Mouse (Mus musculus): ENCODE results near the gene Tspan18. TPM values are rescaled to one million over a fixed set of nuclear protein-coding genes. Genes with fewer than 3 reads are reported as not detected.

The Tspan18 gene
- polyA plus RNA-seq, 1 experiment from 2014 or later = 30.3 TPM

- no peak overlapping the region for H3K9ac ChIP-seq (replicated peaks; ENCODE audit: low read depth, low read length)
- 16% methylated on average over 10 of the region's 10 CpGs for WGBS
- no peaks in the 10 kb centered on the region for H3K9me3 ChIP-seq (ENCODE audit: control insufficient read depth, low read depth, low read length)
- no peak overlapping the region for H3K27ac ChIP-seq (ENCODE audit: low read length)
- H3K4me2 ChIP-seq (replicated peaks; ENCODE audit: low read depth, low read length) = no peak overlapping the region
- no peaks in the 10 kb centered on the region for H3K36me3 ChIP-seq (ENCODE audit: control insufficient read depth, insufficient read depth, low read length)
- H3K27me3 ChIP-seq (ENCODE audit: control insufficient read depth, insufficient read depth, low read length) = no peaks in the 10 kb centered on the region
- ATAC-seq (ENCODE audit: insufficient number of reproducible peaks, insufficient read depth, low FRiP score, low read depth) = 0 out of 2 replicates have a peak, but pooled peaks have one; percentile 11
- no peak overlapping the region for H3K4me3 ChIP-seq (ENCODE audit: low read depth, low read length)
- H3K4me1 ChIP-seq (ENCODE audit: control insufficient read depth, insufficient read depth, low read length) = no peaks in the 10 kb centered on the region
Observed at GRCm38 (mm10) chr2:93203682-93204081, 130.6 kb downstream of the Tspan18 start.

DNA sequence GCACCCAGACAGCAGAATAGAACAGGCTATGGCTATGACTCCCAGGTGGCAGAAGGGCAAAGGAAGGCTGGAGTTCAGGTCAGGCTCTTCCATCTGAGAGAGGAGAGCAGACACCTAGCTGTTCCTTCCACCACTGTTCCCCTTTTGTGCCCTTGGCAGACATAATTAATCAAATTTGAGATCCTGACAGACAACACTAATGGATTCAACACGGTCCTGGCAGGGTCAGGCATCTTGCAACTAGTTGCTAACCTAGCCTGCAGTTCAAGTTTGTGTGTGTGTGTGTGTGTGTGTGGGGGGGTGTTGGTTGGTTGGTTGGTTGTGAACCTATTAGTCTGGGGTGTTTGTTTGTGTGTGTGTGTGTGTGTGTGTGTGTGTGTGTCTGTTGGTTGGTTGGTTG lies 131.5 kb downstream of the Tspan18 start:
- Histone ChIP-seq H3K36me3 (ENCODE audit: control insufficient read depth, insufficient read depth, low read length) (no peaks in the 10 kb centered on the region), H3K9ac (replicated peaks; ENCODE audit: low read depth, low read length) (no peak overlapping the region), H3K4me1 (ENCODE audit: control insufficient read depth, insufficient read depth, low read length) (no peaks in the 10 kb centered on the region), H3K4me3 (ENCODE audit: low read depth, low read length) (no peak overlapping the region), H3K27ac (ENCODE audit: low read length) (no peak overlapping the region), H3K4me2 (replicated peaks; ENCODE audit: low read depth, low read length) (no peak overlapping the region), H3K9me3 (ENCODE audit: control insufficient read depth, low read depth, low read length) (no peaks in the 10 kb centered on the region), H3K27me3 (ENCODE audit: control insufficient read depth, insufficient read depth, low read length) (no peaks in the 10 kb centered on the region)
- 13% methylated on average over 1 of the region's 1 CpGs for WGBS
- no peak for ATAC-seq (ENCODE audit: insufficient number of reproducible peaks, insufficient read depth, low FRiP score, low read depth)

DNA sequence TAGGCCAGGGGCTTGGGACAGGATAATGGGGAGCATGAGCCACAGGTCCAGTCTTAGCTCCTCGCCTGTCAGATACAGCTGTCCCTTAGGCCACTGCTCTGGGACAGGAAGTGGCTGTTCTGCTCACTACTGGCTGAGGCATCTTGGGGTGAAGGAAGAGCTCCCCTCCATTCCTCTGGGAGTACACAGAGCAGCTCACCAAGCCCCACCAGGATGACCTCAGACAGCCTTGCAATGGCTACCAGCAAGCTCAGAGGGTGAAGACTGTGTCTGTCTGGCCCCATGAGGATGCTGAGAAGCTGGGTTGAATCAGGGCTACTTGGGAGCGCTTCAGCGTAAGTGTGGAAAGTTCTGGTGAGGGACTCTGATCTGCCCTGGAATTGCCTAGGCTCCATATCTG lies 132.3 kb downstream of the Tspan18 start:
- H3K4me1 ChIP-seq (ENCODE audit: control insufficient read depth, insufficient read depth, low read length) = no peaks in the 10 kb centered on the region
- no peak overlapping the region for H3K27ac ChIP-seq (ENCODE audit: low read length)
- no peaks in the 10 kb centered on the region for H3K27me3 ChIP-seq (ENCODE audit: control insufficient read depth, insufficient read depth, low read length)
- H3K9me3 ChIP-seq (ENCODE audit: control insufficient read depth, low read depth, low read length) = no peaks in the 10 kb centered on the region
- H3K4me2 ChIP-seq (replicated peaks; ENCODE audit: low read depth, low read length) = no peak overlapping the region
- H3K36me3 ChIP-seq (ENCODE audit: control insufficient read depth, insufficient read depth, low read length) = no peaks in the 10 kb centered on the region
- no peak overlapping the region for H3K9ac ChIP-seq (replicated peaks; ENCODE audit: low read depth, low read length)
- 93% methylated on average over 3 of the region's 3 CpGs for WGBS
- ATAC-seq (ENCODE audit: insufficient number of reproducible peaks, insufficient read depth, low FRiP score, low read depth) = no peak
- H3K4me3 ChIP-seq (ENCODE audit: low read depth, low read length) = no peak overlapping the region

DNA sequence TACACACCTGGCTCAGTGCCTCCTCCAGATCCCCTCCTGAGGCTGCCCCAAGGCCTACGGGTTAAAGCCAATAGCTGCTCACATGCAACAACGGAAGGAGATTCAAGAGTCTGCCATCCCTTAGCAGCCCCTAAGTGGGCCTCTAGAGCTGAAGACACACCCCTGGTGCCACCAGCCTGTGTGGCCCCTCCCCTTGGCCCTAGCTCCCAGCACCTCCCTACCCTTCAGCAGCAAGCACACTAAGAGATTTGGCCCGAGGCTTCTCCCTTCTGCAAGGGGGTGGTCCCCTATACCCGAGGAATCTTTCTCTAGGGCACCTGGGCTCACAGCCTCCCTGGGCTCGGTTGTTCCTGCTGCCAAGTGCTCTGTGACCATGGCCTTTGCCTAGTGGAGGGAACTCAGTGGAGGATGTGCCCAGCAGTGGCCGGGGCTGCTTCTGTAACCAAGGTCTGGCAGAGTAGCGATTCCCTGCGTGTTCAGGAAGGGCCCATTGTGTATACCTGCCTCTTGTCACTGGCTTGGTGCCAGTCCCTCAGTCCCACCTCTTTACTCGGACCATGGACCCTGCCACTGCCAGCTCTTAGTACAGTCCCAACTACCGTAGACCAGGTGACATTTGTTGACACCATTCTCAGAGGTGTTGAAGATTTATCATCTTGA lies 133.5 kb downstream of the Tspan18 start:
- Histone ChIP-seq H3K9ac (replicated peaks; ENCODE audit: low read depth, low read length) (no peak overlapping the region), H3K4me2 (replicated peaks; ENCODE audit: low read depth, low read length) (no peak overlapping the region), H3K36me3 (ENCODE audit: control insufficient read depth, insufficient read depth, low read length) (no peaks in the 10 kb centered on the region), H3K27ac (ENCODE audit: low read length) (no peak overlapping the region), H3K4me3 (ENCODE audit: low read depth, low read length) (no peak overlapping the region), H3K4me1 (ENCODE audit: control insufficient read depth, insufficient read depth, low read length) (0 out of 2 replicates have a peak, but pooled peaks cover 2% of the 10 kb centered on the region), H3K27me3 (ENCODE audit: control insufficient read depth, insufficient read depth, low read length) (no peaks in the 10 kb centered on the region), H3K9me3 (ENCODE audit: control insufficient read depth, low read depth, low read length) (no peaks in the 10 kb centered on the region)
- no peak for ATAC-seq (ENCODE audit: insufficient number of reproducible peaks, insufficient read depth, low FRiP score, low read depth)
- 59% methylated on average over 10 of the region's 10 CpGs for WGBS

GRCm38 (mm10) chr2:93199531-93199974 lies 134.8 kb downstream of the Tspan18 start:
- no peak overlapping the region for H3K4me3 ChIP-seq (ENCODE audit: low read depth, low read length)
- no peaks in the 10 kb centered on the region for H3K27me3 ChIP-seq (ENCODE audit: control insufficient read depth, insufficient read depth, low read length)
- no peak overlapping the region for H3K4me2 ChIP-seq (replicated peaks; ENCODE audit: low read depth, low read length)
- H3K4me1 ChIP-seq (ENCODE audit: control insufficient read depth, insufficient read depth, low read length) = 0 out of 2 replicates have a peak, but pooled peaks cover 6% of the 10 kb centered on the region
- H3K9me3 ChIP-seq (ENCODE audit: control insufficient read depth, low read depth, low read length) = no peaks in the 10 kb centered on the region
- 51% methylated on average over 13 of the region's 13 CpGs for WGBS
- 0 out of 2 replicates have a peak, but pooled peaks have one; percentile 0 for ATAC-seq (ENCODE audit: insufficient number of reproducible peaks, insufficient read depth, low FRiP score, low read depth)
- H3K36me3 ChIP-seq (ENCODE audit: control insufficient read depth, insufficient read depth, low read length) = no peaks in the 10 kb centered on the region
- no peak overlapping the region for H3K9ac ChIP-seq (replicated peaks; ENCODE audit: low read depth, low read length)
- no peak overlapping the region for H3K27ac ChIP-seq (ENCODE audit: low read length)

GRCm38 (mm10) chr2:93198846-93199245 lies 135.5 kb downstream of the Tspan18 start:
- Histone ChIP-seq H3K9me3 (ENCODE audit: control insufficient read depth, low read depth, low read length) (no peaks in the 10 kb centered on the region), H3K4me2 (replicated peaks; ENCODE audit: low read depth, low read length) (no peak overlapping the region), H3K36me3 (ENCODE audit: control insufficient read depth, insufficient read depth, low read length) (no peaks in the 10 kb centered on the region), H3K9ac (replicated peaks; ENCODE audit: low read depth, low read length) (no peak overlapping the region), H3K27me3 (ENCODE audit: control insufficient read depth, insufficient read depth, low read length) (no peaks in the 10 kb centered on the region), H3K27ac (ENCODE audit: low read length) (no peak overlapping the region), H3K4me1 (ENCODE audit: control insufficient read depth, insufficient read depth, low read length) (peaks cover 8% of the 10 kb centered on the region; the same call in 1 of the 2 replicates), H3K4me3 (ENCODE audit: low read depth, low read length) (no peak overlapping the region)
- peak; percentile 11; the same call in 1 of the 2 replicates for ATAC-seq (ENCODE audit: insufficient number of reproducible peaks, insufficient read depth, low FRiP score, low read depth)
- WGBS = 10% methylated on average over 3 of the region's 3 CpGs

- no peak overlapping the region for H3K27ac ChIP-seq (ENCODE audit: low read length)
- H3K4me3 ChIP-seq (ENCODE audit: low read depth, low read length) = no peak overlapping the region
- no peak for ATAC-seq (ENCODE audit: insufficient number of reproducible peaks, insufficient read depth, low FRiP score, low read depth)
- no peaks in the 10 kb centered on the region for H3K9me3 ChIP-seq (ENCODE audit: control insufficient read depth, low read depth, low read length)
- H3K9ac ChIP-seq (replicated peaks; ENCODE audit: low read depth, low read length) = no peak overlapping the region
- no peaks in the 10 kb centered on the region for H3K36me3 ChIP-seq (ENCODE audit: control insufficient read depth, insufficient read depth, low read length)
- H3K4me2 ChIP-seq (replicated peaks; ENCODE audit: low read depth, low read length) = no peak overlapping the region
- peaks cover 33% of the 10 kb centered on the region for H3K4me1 ChIP-seq (ENCODE audit: control insufficient read depth, insufficient read depth, low read length)
- 51% methylated on average over 4 of the region's 4 CpGs for WGBS
- H3K27me3 ChIP-seq (ENCODE audit: control insufficient read depth, insufficient read depth, low read length) = no peaks in the 10 kb centered on the region
Observed at GRCm38 (mm10) chr2:93193806-93194205, 140.5 kb downstream of the Tspan18 start.

DNA sequence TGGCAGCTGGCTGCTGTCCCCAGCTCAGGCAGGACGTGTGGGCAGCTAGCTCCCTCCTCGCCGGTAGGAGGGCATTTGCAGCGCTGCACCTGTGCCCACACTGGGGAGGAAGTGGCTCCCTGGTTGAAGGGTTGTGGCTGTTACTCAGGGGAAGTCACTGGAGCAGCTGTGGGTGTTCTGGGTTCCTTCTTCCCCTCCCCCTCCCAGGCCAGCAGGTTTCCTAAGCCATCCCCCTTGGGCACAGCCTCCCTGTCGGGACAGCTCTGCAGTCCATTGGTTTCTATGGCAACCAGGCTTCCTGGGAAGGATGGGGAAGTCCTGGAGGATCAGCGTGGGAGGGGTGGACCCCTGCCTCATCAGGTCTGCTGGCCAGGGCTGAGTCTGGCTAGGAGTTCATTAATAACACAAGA lies 141.6 kb downstream of the Tspan18 start:
- Histone ChIP-seq H3K27me3 (ENCODE audit: control insufficient read depth, insufficient read depth, low read length) (no peaks in the 10 kb centered on the region), H3K4me1 (ENCODE audit: control insufficient read depth, insufficient read depth, low read length) (peaks cover 33% of the 10 kb centered on the region), H3K9me3 (ENCODE audit: control insufficient read depth, low read depth, low read length) (no peaks in the 10 kb centered on the region), H3K36me3 (ENCODE audit: control insufficient read depth, insufficient read depth, low read length) (no peaks in the 10 kb centered on the region), H3K9ac (replicated peaks; ENCODE audit: low read depth, low read length) (no peak overlapping the region), H3K27ac (ENCODE audit: low read length) (no peak overlapping the region), H3K4me3 (ENCODE audit: low read depth, low read length) (no peak overlapping the region), H3K4me2 (replicated peaks; ENCODE audit: low read depth, low read length) (no peak overlapping the region)
- no peak for ATAC-seq (ENCODE audit: insufficient number of reproducible peaks, insufficient read depth, low FRiP score, low read depth)
- 9% methylated on average over 6 of the region's 6 CpGs for WGBS

DNA sequence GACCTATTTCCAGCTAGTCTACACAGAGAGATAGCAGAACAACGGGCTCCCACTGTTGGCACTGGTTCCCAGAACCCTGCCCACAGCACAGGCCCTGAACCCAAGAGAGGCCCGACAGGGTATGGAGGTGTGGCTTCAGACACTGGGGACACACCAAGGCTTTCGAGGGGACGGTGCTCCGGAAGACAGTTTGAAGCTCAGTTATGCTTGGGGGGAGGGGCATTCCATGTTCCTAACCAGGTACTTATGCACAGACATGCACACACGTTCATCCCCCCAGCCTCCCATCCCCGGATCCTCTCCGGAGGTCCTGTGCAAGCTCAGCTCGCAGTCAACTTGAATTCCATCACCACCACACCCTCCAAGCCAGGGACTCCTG lies 142.1 kb downstream of the Tspan18 start:
- WGBS = 39% methylated on average over 9 of the region's 9 CpGs
- Histone ChIP-seq H3K27me3 (ENCODE audit: control insufficient read depth, insufficient read depth, low read length) (no peaks in the 10 kb centered on the region), H3K4me1 (ENCODE audit: control insufficient read depth, insufficient read depth, low read length) (peaks cover 33% of the 10 kb centered on the region), H3K9me3 (ENCODE audit: control insufficient read depth, low read depth, low read length) (no peaks in the 10 kb centered on the region), H3K27ac (ENCODE audit: low read length) (0 out of 2 replicates have a peak overlapping the region, but pooled peaks have one; percentile 21), H3K4me3 (ENCODE audit: low read depth, low read length) (no peak overlapping the region), H3K9ac (replicated peaks; ENCODE audit: low read depth, low read length) (no peak overlapping the region), H3K36me3 (ENCODE audit: control insufficient read depth, insufficient read depth, low read length) (no peaks in the 10 kb centered on the region), H3K4me2 (replicated peaks; ENCODE audit: low read depth, low read length) (no peak overlapping the region)
- ATAC-seq (ENCODE audit: insufficient number of reproducible peaks, insufficient read depth, low FRiP score, low read depth) = no peak

Measured in stomach, embryonic 14.5 days (tissue).